Mouse (Mus musculus) kidney, embryonic 15.5 days (tissue): ENCODE measurements around the gene Sdhaf2. TPM values are rescaled to one million over a fixed set of nuclear protein-coding genes. Genes with fewer than 3 reads are reported as not detected.
A peak's percentile ranks its signal among the peaks of the same experiment; 100 is the strongest.

Source experiments
- ATAC-seq: fragments of 200-750 bp; cut with Nextera tagmentation; replicated peaks from 2 replicates; pipeline ENCODE4 v1.8.0; 2017; ENCODE audit warnings: moderate TSS enrichment; ENCODE audit not compliant: low FRiP score
- H3K27ac ChIP-seq: fragments of 300-500 bp; sonication (generic); 2 replicates; pipeline ENCODE4 v1.5.1; 2015; ENCODE audit warnings: mild to moderate bottlenecking, inconsistent platforms
- H3K27me3 ChIP-seq: fragments of 300-500 bp; sonication (generic); 2 replicates; pipeline ENCODE4 v1.6.1; 2015; ENCODE audit warnings: inconsistent platforms
- H3K36me3 ChIP-seq: fragments of 300-500 bp; sonication (generic); 2 replicates; pipeline ENCODE4 v1.6.1; 2015; ENCODE audit warnings: inconsistent platforms
- H3K4me1 ChIP-seq: fragments of 300-500 bp; sonication (generic); 2 replicates; pipeline ENCODE4 v1.6.1; 2015; ENCODE audit warnings: inconsistent platforms
- H3K4me2 ChIP-seq: fragments of 300-500 bp; sonication (generic); 2 replicates; pipeline ENCODE4 v1.6.1; 2015; ENCODE audit warnings: moderate library complexity, mild to moderate bottlenecking, inconsistent platforms
- H3K4me3 ChIP-seq: fragments of 300-500 bp; sonication (generic); replicated peaks from 2 replicates; pipeline ENCODE4 v1.5.1; 2015; ENCODE audit warnings: mild to moderate bottlenecking, inconsistent platforms
- H3K9ac ChIP-seq: fragments of 300-500 bp; sonication (generic); 2 replicates; pipeline ENCODE4 v1.6.1; 2015; ENCODE audit warnings: mild to moderate bottlenecking, inconsistent platforms
- H3K9me3 ChIP-seq: fragments of 300-500 bp; sonication (generic); replicated peaks from 2 replicates; pipeline ENCODE4 v1.6.1; 2016; ENCODE audit warnings: inconsistent platforms
- WGBS: fragments of 180-500 bp; shearing (Covaris S2); methylation state at CpG from one replicate; pipeline ENCODE4 v1.1.7; 2015; ENCODE audit warnings: mixed read lengths; 5-methylcytosine and 5-hydroxymethylcytosine counted together
- polyA plus RNA-seq: library from polyadenylated mRNA; unstranded; fragments of >200 nt; fragmentation: Nextera tagmentation; extraction: Ambion mirVana; gene quantifications from 2 replicates; pipeline ENCODE4 v1.2.1, GENCODE M21; 2015

Gene Sdhaf2
- polyA plus RNA-seq, 1 experiment from 2014 or later = 59.4 TPM

GRCm38 (mm10) chr19:10496976-10497375, 29.0 kb downstream of the Sdhaf2 start:
- Histone ChIP-seq H3K4me3 (no peak overlapping the region), H3K4me1 (peaks cover 20% of the 10 kb centered on the region), H3K27ac (no peak overlapping the region), H3K36me3 (peaks cover 33% of the 10 kb centered on the region), H3K9me3 (no peaks in the 10 kb centered on the region), H3K9ac (no peak overlapping the region), H3K4me2 (no peak overlapping the region), H3K27me3 (0 out of 2 replicates have a peak, but pooled peaks cover 4% of the 10 kb centered on the region)
- WGBS = 62% methylated on average over 2 of the region's 2 CpGs
- ATAC-seq = no peak

- no peak overlapping the region for H3K4me2 ChIP-seq
- WGBS = 66% methylated on average over 1 of the region's 1 CpGs
- no peak overlapping the region for H3K4me3 ChIP-seq
- H3K4me1 ChIP-seq = peaks cover 23% of the 10 kb centered on the region
- no peak overlapping the region for H3K9ac ChIP-seq
- no peaks in the 10 kb centered on the region for H3K9me3 ChIP-seq
- H3K27ac ChIP-seq = no peak overlapping the region
- H3K36me3 ChIP-seq = peaks cover 20% of the 10 kb centered on the region
- no peak for ATAC-seq
- 0 out of 2 replicates have a peak, but pooled peaks cover 4% of the 10 kb centered on the region for H3K27me3 ChIP-seq
Measured at GRCm38 (mm10) chr19:10495670-10496069, 30.3 kb downstream of the Sdhaf2 start.

GRCm38 (mm10) chr19:10486264-10486738, 39.6 kb downstream of the Sdhaf2 start:
- Histone ChIP-seq H3K4me3 (no peak overlapping the region), H3K9me3 (no peaks in the 10 kb centered on the region), H3K9ac (no peak overlapping the region), H3K27me3 (peaks cover 17% of the 10 kb centered on the region; the same call in 1 of the 2 replicates), H3K4me2 (no peak overlapping the region), H3K27ac (no peak overlapping the region), H3K36me3 (no peaks in the 10 kb centered on the region), H3K4me1 (no peaks in the 10 kb centered on the region)
- peak; percentile 77 for ATAC-seq
- WGBS = 18% methylated on average over 9 of the region's 9 CpGs

- Histone ChIP-seq H3K36me3 (no peaks in the 10 kb centered on the region), H3K9ac (no peak within 1 kb of the TSS), H3K9me3 (no peaks in the 10 kb centered on the region), H3K27me3 (peaks cover 15% of the 10 kb centered on the region), H3K4me3 (no peak within 1 kb of the TSS), H3K4me2 (no peak within 1 kb of the TSS), H3K27ac (no peak within 1 kb of the TSS), H3K4me1 (no peaks in the 10 kb centered on the region)
- ATAC-seq = no peak
- WGBS = 30% methylated on average over 6 of the region's 6 CpGs
Measured at GRCm38 (mm10) chr19:10482703-10483102, 43.2 kb downstream of the Sdhaf2 start, which contains the start of gene Ppp1r32. Gene Ppp1r32 (minus strand): TSS chr19:10482928.

GRCm38 (mm10) chr19:10479541-10479940, 46.4 kb downstream of the Sdhaf2 start:
- no peaks in the 10 kb centered on the region for H3K36me3 ChIP-seq
- H3K9me3 ChIP-seq = no peaks in the 10 kb centered on the region
- H3K27me3 ChIP-seq = peaks cover 7% of the 10 kb centered on the region; the same call in 1 of the 2 replicates
- no peak overlapping the region for H3K4me2 ChIP-seq
- no peak overlapping the region for H3K27ac ChIP-seq
- no peak overlapping the region for H3K9ac ChIP-seq
- no peak overlapping the region for H3K4me3 ChIP-seq
- no peak for ATAC-seq
- H3K4me1 ChIP-seq = no peaks in the 10 kb centered on the region
- 39% methylated on average over 4 of the region's 4 CpGs for WGBS

GRCm38 (mm10) chr19:10473779-10474178, 52.2 kb downstream of the Sdhaf2 start:
- peak; percentile 33; the same call in 1 of the 2 replicates for ATAC-seq
- no peak overlapping the region for H3K9ac ChIP-seq
- H3K27me3 ChIP-seq = 0 out of 2 replicates have a peak, but pooled peaks cover 4% of the 10 kb centered on the region
- H3K4me3 ChIP-seq = no peak overlapping the region
- H3K27ac ChIP-seq = no peak overlapping the region
- peaks cover 8% of the 10 kb centered on the region; the same call in 1 of the 2 replicates for H3K4me1 ChIP-seq
- 29% methylated on average over 6 of the region's 6 CpGs for WGBS
- H3K4me2 ChIP-seq = no peak overlapping the region
- no peaks in the 10 kb centered on the region for H3K9me3 ChIP-seq
- no peaks in the 10 kb centered on the region for H3K36me3 ChIP-seq

GRCm38 (mm10) chr19:10472958-10473357, 53.0 kb downstream of the Sdhaf2 start:
- Histone ChIP-seq H3K9me3 (no peaks in the 10 kb centered on the region), H3K4me3 (no peak overlapping the region), H3K27me3 (0 out of 2 replicates have a peak, but pooled peaks cover 4% of the 10 kb centered on the region), H3K4me2 (no peak overlapping the region), H3K36me3 (no peaks in the 10 kb centered on the region), H3K27ac (no peak overlapping the region), H3K9ac (no peak overlapping the region), H3K4me1 (peaks cover 8% of the 10 kb centered on the region; the same call in 1 of the 2 replicates)
- ATAC-seq = no peak
- 77% methylated on average over 3 of the region's 3 CpGs for WGBS

GRCm38 (mm10) chr19:10469171-10469658, 56.7 kb downstream of the Sdhaf2 start:
- Histone ChIP-seq H3K9ac (no peak overlapping the region), H3K4me1 (peaks cover 8% of the 10 kb centered on the region; the same call in 1 of the 2 replicates), H3K4me3 (no peak overlapping the region), H3K36me3 (no peaks in the 10 kb centered on the region), H3K27ac (no peak overlapping the region), H3K27me3 (0 out of 2 replicates have a peak, but pooled peaks cover 5% of the 10 kb centered on the region), H3K4me2 (no peak overlapping the region), H3K9me3 (no peaks in the 10 kb centered on the region)
- 36% methylated on average over 8 of the region's 8 CpGs for WGBS
- peak; percentile 52; the same call in 1 of the 2 replicates for ATAC-seq

GRCm38 (mm10) chr19:10464427-10464826, 61.5 kb downstream of the Sdhaf2 start:
- 45% methylated on average over 4 of the region's 4 CpGs for WGBS
- H3K27ac ChIP-seq = no peak overlapping the region
- no peak for ATAC-seq
- no peak overlapping the region for H3K9ac ChIP-seq
- H3K4me2 ChIP-seq = no peak overlapping the region
- peaks cover 49% of the 10 kb centered on the region for H3K27me3 ChIP-seq
- H3K9me3 ChIP-seq = no peaks in the 10 kb centered on the region
- H3K4me3 ChIP-seq = no peak overlapping the region
- H3K36me3 ChIP-seq = no peaks in the 10 kb centered on the region
- peaks cover 25% of the 10 kb centered on the region for H3K4me1 ChIP-seq

- Histone ChIP-seq H3K27ac (no peak overlapping the region), H3K9me3 (no peaks in the 10 kb centered on the region), H3K4me3 (no peak overlapping the region), H3K4me1 (peaks cover 37% of the 10 kb centered on the region), H3K27me3 (peaks cover 77% of the 10 kb centered on the region), H3K4me2 (no peak overlapping the region), H3K9ac (no peak overlapping the region), H3K36me3 (no peaks in the 10 kb centered on the region)
- WGBS = 24% methylated on average over 7 of the region's 7 CpGs
- ATAC-seq = no peak
Measured at GRCm38 (mm10) chr19:10461584-10461983, 64.4 kb downstream of the Sdhaf2 start.

GRCm38 (mm10) chr19:10459907-10460306, 66.0 kb downstream of the Sdhaf2 start:
- Histone ChIP-seq H3K4me2 (no peak overlapping the region), H3K36me3 (no peaks in the 10 kb centered on the region), H3K27me3 (peaks cover 92% of the 10 kb centered on the region), H3K27ac (no peak overlapping the region), H3K4me3 (no peak overlapping the region), H3K4me1 (peaks cover 50% of the 10 kb centered on the region), H3K9me3 (no peaks in the 10 kb centered on the region), H3K9ac (no peak overlapping the region)
- ATAC-seq = no peak
- WGBS = 56% methylated on average over 11 of the region's 11 CpGs

GRCm38 (mm10) chr19:10458096-10458495, 67.8 kb downstream of the Sdhaf2 start:
- Histone ChIP-seq H3K4me2 (peak overlapping the region; percentile 95), H3K27ac (no peak overlapping the region), H3K9me3 (no peaks in the 10 kb centered on the region), H3K4me1 (peaks cover 53% of the 10 kb centered on the region), H3K9ac (no peak overlapping the region), H3K36me3 (no peaks in the 10 kb centered on the region), H3K27me3 (peaks cover 89% of the 10 kb centered on the region), H3K4me3 (peak overlapping the region; percentile 57)
- ATAC-seq = 0 out of 2 replicates have a peak, but pooled peaks have one; percentile 1
- 18% methylated on average over 8 of the region's 8 CpGs for WGBS
